Mouse (Mus musculus): Measurements from ENCODE around the gene Mb.

- TF ChIP-seq CTCF (IDR thresholded peaks at IDR 0.05) (peak; percentile 51), EP300 (IDR thresholded peaks at IDR 0.05) (no peak)
Measured at GRCm38 (mm10) chr15:77068439-77068861, 18.0 kb upstream of the Mb start.

Data from lung, postnatal 0 days (tissue).